Mouse (Mus musculus) C2C12 (cell line): ENCODE results near the gene Gm20388.

ENCODE experiments used
- CEBPB ChIP-seq: IDR thresholded peaks from one replicate; pipeline ENCODE4 v1.6.1; 2011; ENCODE audit warnings: low read depth, mild to moderate bottlenecking, control low read depth, moderate library complexity
- CTCF ChIP-seq: IDR thresholded peaks from one replicate; pipeline ENCODE4 v1.5.1; 2011; ENCODE audit not compliant: control insufficient read depth, insufficient read depth, insufficient read length
- MYOG ChIP-seq: IDR thresholded peaks from one replicate; pipeline ENCODE4 v1.6.1; 2011; ENCODE audit not compliant: control insufficient read depth, insufficient read length; ENCODE audit errors: extremely low read depth
- USF1 ChIP-seq: IDR thresholded peaks from one replicate; pipeline ENCODE4 v1.6.1; 2011; ENCODE audit warnings: low read depth, mild to moderate bottlenecking, control low read depth, moderate library complexity

GRCm38 (mm10) chr8:122049266-122049665 is 2138.6 kb downstream of the Gm20388 start:
- TF ChIP-seq MYOG (no peak), CTCF (no peak), USF1 (no peak), CEBPB (no peak)
